Mouse (Mus musculus): ENCODE data around the gene Dph7. TPM values are rescaled to one million over a fixed set of nuclear protein-coding genes. Genes with fewer than 3 reads are reported as not detected.

Dph7 gene
- 20.8 TPM in 2 replicates for total RNA-seq (2015)
- 15.5 and 26.2 TPM in 2 replicates for total RNA-seq (2017)

GRCm38 (mm10) chr2:24962304-24963000 is at the start of gene Dph7:
TSS of gene Dph7 (plus strand) at chr2:24962400.
- peak; percentile 99 for ATAC-seq (replicated peaks; ENCODE audit: poor library complexity)

- no peak for ATAC-seq (replicated peaks; ENCODE audit: poor library complexity)
Measured at GRCm38 (mm10) chr2:24912589-24912988, 49.6 kb upstream of the Dph7 start.

- ATAC-seq (replicated peaks; ENCODE audit: poor library complexity), result no peak
Measured at GRCm38 (mm10) chr2:24914762-24915161, 47.4 kb upstream of the Dph7 start.

GRCm38 (mm10) chr2:24918930-24919838 is 43.0 kb upstream of the Dph7 start, which contains the start of gene Ehmt1:
TSS of gene Ehmt1 (minus strand) at chr2:24919614.
- peak; percentile 86 for ATAC-seq (replicated peaks; ENCODE audit: poor library complexity)

GRCm38 (mm10) chr2:24919839-24920175 is 42.4 kb upstream of the Dph7 start:
- ATAC-seq (replicated peaks; ENCODE audit: poor library complexity), result peak; percentile 42

GRCm38 (mm10) chr2:24923561-24923960 is 38.6 kb upstream of the Dph7 start:
- 0 out of 2 replicates have a peak, but pooled peaks have one; percentile 34 for ATAC-seq (replicated peaks; ENCODE audit: poor library complexity)

- no peak for ATAC-seq (replicated peaks; ENCODE audit: poor library complexity)
Measured at GRCm38 (mm10) chr2:24925284-24925683, 36.9 kb upstream of the Dph7 start.

GRCm38 (mm10) chr2:24926345-24926964 is 35.7 kb upstream of the Dph7 start:
- ATAC-seq (replicated peaks; ENCODE audit: poor library complexity), result no peak

GRCm38 (mm10) chr2:24926965-24927358 is 35.2 kb upstream of the Dph7 start:
- ATAC-seq (replicated peaks; ENCODE audit: poor library complexity), result peak; percentile 54

GRCm38 (mm10) chr2:24927810-24928479 is 34.3 kb upstream of the Dph7 start:
- no peak for ATAC-seq (replicated peaks; ENCODE audit: poor library complexity)

GRCm38 (mm10) chr2:24929119-24929518 is 33.1 kb upstream of the Dph7 start:
- ATAC-seq (replicated peaks; ENCODE audit: poor library complexity), result no peak

GRCm38 (mm10) chr2:24929593-24929992 is 32.6 kb upstream of the Dph7 start:
- ATAC-seq (replicated peaks; ENCODE audit: poor library complexity), result no peak

- peak; percentile 47 for ATAC-seq (replicated peaks; ENCODE audit: poor library complexity)
Measured at GRCm38 (mm10) chr2:24934441-24934963, 27.7 kb upstream of the Dph7 start.

GRCm38 (mm10) chr2:24935057-24935796 is 27.0 kb upstream of the Dph7 start, which contains the start of gene Arrdc1:
TSS of gene Arrdc1 (minus strand) at chr2:24935252.
- peak; percentile 89 for ATAC-seq (replicated peaks; ENCODE audit: poor library complexity)

GRCm38 (mm10) chr2:24942092-24942491 is 20.1 kb upstream of the Dph7 start:
- ATAC-seq (replicated peaks; ENCODE audit: poor library complexity), result peak; percentile 20; the same call in 1 of the 2 replicates

- peak; percentile 81 for ATAC-seq (replicated peaks; ENCODE audit: poor library complexity)
Measured at GRCm38 (mm10) chr2:24944304-24944703, 17.9 kb upstream of the Dph7 start.

GRCm38 (mm10) chr2:24949421-24950188 is 12.6 kb upstream of the Dph7 start, which contains the start of gene Zmynd19:
TSS of gene Zmynd19 (plus strand) at chr2:24949792.
- ATAC-seq (replicated peaks; ENCODE audit: poor library complexity), result peak; percentile 98

GRCm38 (mm10) chr2:24950189-24950535 is 12.0 kb upstream of the Dph7 start:
- 0 out of 2 replicates have a peak, but pooled peaks have one; percentile 5 for ATAC-seq (replicated peaks; ENCODE audit: poor library complexity)

GRCm38 (mm10) chr2:24952537-24953055 is 9.6 kb upstream of the Dph7 start:
- 0 out of 2 replicates have a peak, but pooled peaks have one; percentile 12 for ATAC-seq (replicated peaks; ENCODE audit: poor library complexity)

Measured in megakaryocyte progenitor cell, adult 5-6 weeks (primary cell).